In genomic region chr13:55178556-55178955, GRCm38 (mm10) we compare ENCODE assay signal across 8 mouse cellular contexts. TPM values are rescaled to one million over a fixed set of nuclear protein-coding genes. Genes with fewer than 3 reads are reported as not detected.
A peak's percentile ranks its signal among the peaks of the same experiment; 100 is the strongest.
DNase-seq lines count a peak whose midpoint lies in the region; ATAC-seq and TF ChIP-seq lines count a peak whose summit lies in the region.

No protein-coding gene starts in this region.

- peaks cover 19% of the 10 kb centered on the region for H3K4me1 ChIP-seq in G1E (ENCODE audit: insufficient read depth, low read depth, low read length)
- no peaks in the 10 kb centered on the region for H3K4me1 ChIP-seq in limb, embryonic 14.5 days (ENCODE audit: control insufficient read depth, insufficient read depth, low read length)

- no peak overlapping the region for H3K4me3 ChIP-seq in G1E (ENCODE audit: low read depth, low read length)
- no peak overlapping the region for H3K4me3 ChIP-seq in limb, embryonic 14.5 days (replicated peaks; ENCODE audit: low read length)

- WGBS in limb, embryonic 14.5 days: 32% methylated on average over 2 of the region's 2 CpGs

- DNase-seq in 3T3-L1 (ENCODE audit: low read depth, low spot score): peak; percentile 86
- DNase-seq in G1E (ENCODE audit: low spot score): peak; percentile 43
- peak; percentile 73 for DNase-seq in cerebellum, adult 8-10 months
- DNase-seq in forelimb bud, embryonic 11.5 days (ENCODE audit: low read depth, low spot score): peak; percentile 82
- peak; percentile 64 to 87 for DNase-seq in kidney, adult 8-10 months
- peak; percentile 69 for DNase-seq in limb, embryonic 14.5 days (ENCODE audit: low spot score)
- peak; percentile 85 for DNase-seq in naive thymus-derived CD4-positive, alpha-beta T cell, adult 2 months (ENCODE audit: low read depth)
- peak; percentile 84 for DNase-seq in testis, postnatal 10 days (ENCODE audit: low spot score)

- no peak for TF ChIP-seq POLR2A in limb, embryonic 14.5 days (IDR thresholded peaks at IDR 0.05; ENCODE audit: borderline replicate concordance, extremely low read depth, insufficient read depth, insufficient read length)

- H3K9ac ChIP-seq in limb, embryonic 14.5 days (ENCODE audit: low read depth, low read length, severe bottlenecking): no peak overlapping the region

- H3K36me3 ChIP-seq in G1E (replicated peaks): peaks cover 12% of the 10 kb centered on the region
- H3K36me3 ChIP-seq in limb, embryonic 14.5 days (ENCODE audit: control insufficient read depth, insufficient read depth, low read length): no peaks in the 10 kb centered on the region

- peak; percentile 81 for TF ChIP-seq CTCF in G1E (IDR thresholded peaks at IDR 0.05; ENCODE audit: low read depth, low read length)

- no peak overlapping the region for H3K4me2 ChIP-seq in limb, embryonic 14.5 days (replicated peaks; ENCODE audit: low read depth, low read length, severe bottlenecking)

- H3K27me3 ChIP-seq in G1E (ENCODE audit: insufficient read depth, low read length): peaks cover 10% of the 10 kb centered on the region
- H3K27me3 ChIP-seq in limb, embryonic 14.5 days (ENCODE audit: control insufficient read depth, insufficient read depth, low read length): no peaks in the 10 kb centered on the region

- no peak for ATAC-seq in G1E (ENCODE audit: extremely low read depth, insufficient number of reproducible peaks, low FRiP score, poor library complexity, severe bottlenecking)
- ATAC-seq in limb, embryonic 14.5 days (ENCODE audit: low FRiP score, low read depth): peak; percentile 3; the same call in 1 of the 2 replicates

- H3K9me3 ChIP-seq in G1E (replicated peaks): no peaks in the 10 kb centered on the region
- H3K9me3 ChIP-seq in limb, embryonic 14.5 days (ENCODE audit: control insufficient read depth, low read length): no peaks in the 10 kb centered on the region

- H3K27ac ChIP-seq in limb, embryonic 14.5 days (replicated peaks; ENCODE audit: low read depth, low read length): no peak overlapping the region

RNA-seq across cellular contexts. Expression of gene Fgfr4, which starts 26.1 kb away (rescaled TPM):
- total RNA-seq in G1E (2014; fragmentation: Nextera tagmentation) (not detected in 2 replicates), G1E (2017) (0.05 TPM in 1 of 2 replicates, not detected in the other)
- polyA plus RNA-seq in G1E (2012): not detected in 2 replicates
- polyA plus RNA-seq in limb, embryonic 14.5 days (2012; rRNA removed): 38.9 and 47.4 TPM in 2 replicates
- polyA plus RNA-seq in limb, embryonic 14.5 days (2014; fragmentation: Nextera tagmentation; extraction: Ambion mirVana): 10.9 and 12.1 TPM in 2 replicates

RNA-seq across cellular contexts. Expression of gene Nsd1, which starts 31.0 kb away (rescaled TPM):
- total RNA-seq in G1E (2014; fragmentation: Nextera tagmentation) (99.3 and 111 TPM in 2 replicates), G1E (2017) (52.9 and 64.1 TPM in 2 replicates)
- 11.6 and 14.8 TPM in 2 replicates for polyA plus RNA-seq in G1E (2012)
- polyA plus RNA-seq in limb, embryonic 14.5 days (2012; rRNA removed): 40.0 and 41.6 TPM in 2 replicates
- 65.8 and 66.5 TPM in 2 replicates for polyA plus RNA-seq in limb, embryonic 14.5 days (2014; fragmentation: Nextera tagmentation; extraction: Ambion mirVana)

RNA-seq across cellular contexts. Expression of gene Gm17617, which starts 45.2 kb away (rescaled TPM):
- not detected in 2 replicates for total RNA-seq in G1E (2014; fragmentation: Nextera tagmentation)
- not detected in 2 replicates for total RNA-seq in G1E (2017)
- not detected in 2 replicates for polyA plus RNA-seq in G1E (2012)
- polyA plus RNA-seq in limb, embryonic 14.5 days (2012; rRNA removed): not detected in 2 replicates
- not detected in 2 replicates for polyA plus RNA-seq in limb, embryonic 14.5 days (2014; fragmentation: Nextera tagmentation; extraction: Ambion mirVana)

Comparison
In these comparisons a context has a peak if more than half of its experiments do, and no peak if none do; other contexts are left out.
1. RNA of gene Fgfr4, which starts 26.1 kb away (polyA plus RNA-seq): 10.9 to 47.4 TPM in limb, embryonic 14.5 days; not detected in G1E; every median in the first group is over 10 times any median in the second.
2. Peak in every context shown above with its lines, with median percentiles within 50 percentile points of each other: DNase-seq.